Mouse (Mus musculus) frontal cortex, postnatal 25 days (tissue): Measurements from ENCODE around the gene H60c.
"Not testable (repeated sequence)": the region's sequence is repeated elsewhere in the genome, so short reads cannot be mapped to it uniquely, and the experiment has no call there.

Experiments
- DNase-seq, 2 experiments: peaks; one replicate each; pipeline ENCODE4 v3.0.0; 2022; ENCODE audit warnings: low spot score in 2 of 2

H60c gene

DNA sequence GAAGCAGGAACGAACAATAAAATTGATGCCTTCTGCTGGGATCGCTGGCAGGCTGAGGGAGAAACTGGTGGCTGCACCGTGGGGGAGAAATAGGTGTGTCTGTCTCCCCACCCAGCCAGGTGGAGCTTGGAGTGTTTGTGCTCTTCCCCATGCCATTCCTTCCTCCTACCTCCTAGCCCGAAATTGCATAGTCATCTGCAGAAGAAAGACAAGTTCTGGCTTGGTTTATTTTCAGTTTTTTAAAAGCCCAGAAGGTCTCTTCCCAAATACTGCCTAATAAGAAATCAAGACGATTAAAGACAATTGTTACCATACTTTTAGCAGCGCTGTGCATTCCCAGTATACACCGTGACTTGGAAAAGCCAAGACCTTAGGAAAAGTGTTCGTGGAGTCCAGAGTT is at the start of gene H60c:
Gene H60c (minus strand): TSS at position 101 of the 400 bp plus-strand sequence.
- DNase-seq, result no peak

DNA sequence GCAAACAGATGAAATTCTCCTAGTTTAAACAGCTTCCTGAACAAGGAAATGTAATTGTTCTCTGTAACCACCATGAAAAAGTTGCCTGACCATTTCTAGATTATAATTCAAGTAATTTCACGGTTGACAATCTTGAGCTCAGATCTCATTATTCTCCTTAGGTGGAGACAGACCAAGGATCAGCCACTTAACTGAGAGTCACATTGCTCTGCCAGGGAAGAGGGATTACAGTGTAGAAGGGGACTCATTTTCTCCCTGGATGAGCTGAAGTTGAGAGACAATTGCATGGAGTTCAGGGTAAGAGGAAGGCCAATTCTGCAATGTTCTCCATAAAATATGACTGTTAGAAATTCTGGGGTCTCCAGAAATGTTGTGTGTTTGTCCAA is 41.2 kb upstream of the H60c start:
- no peak for DNase-seq

DNA sequence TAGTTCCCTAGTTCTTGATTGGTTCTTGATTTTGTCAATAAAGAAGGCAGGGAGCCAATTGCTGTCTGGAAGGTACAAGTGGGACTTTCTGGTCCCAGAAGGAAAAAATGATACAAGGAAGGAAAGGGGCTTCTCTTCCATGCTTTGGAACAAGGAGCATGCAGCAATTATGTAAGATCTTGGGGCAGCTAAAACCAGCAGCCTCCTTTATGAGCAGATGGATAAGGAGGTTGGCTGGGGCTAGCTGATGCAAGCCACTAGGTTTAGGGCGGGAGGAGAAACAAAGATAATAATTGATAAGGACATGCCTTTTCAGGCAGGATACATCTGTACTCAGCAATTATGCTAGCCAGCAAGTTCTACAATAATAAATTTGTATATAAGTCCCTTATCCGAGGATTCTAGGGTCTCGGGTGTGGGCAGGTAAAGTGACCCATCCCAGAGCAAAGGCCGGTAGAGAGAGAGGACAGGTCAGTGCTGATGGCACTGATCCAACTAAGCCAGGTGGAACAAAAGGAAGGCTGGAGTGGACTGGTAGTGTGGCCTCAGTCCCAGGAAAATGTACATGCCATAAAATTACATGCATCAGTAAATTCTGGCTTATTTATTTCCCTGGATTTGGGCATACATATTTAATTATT is 40.7 kb upstream of the H60c start:
- no peak for DNase-seq

DNA sequence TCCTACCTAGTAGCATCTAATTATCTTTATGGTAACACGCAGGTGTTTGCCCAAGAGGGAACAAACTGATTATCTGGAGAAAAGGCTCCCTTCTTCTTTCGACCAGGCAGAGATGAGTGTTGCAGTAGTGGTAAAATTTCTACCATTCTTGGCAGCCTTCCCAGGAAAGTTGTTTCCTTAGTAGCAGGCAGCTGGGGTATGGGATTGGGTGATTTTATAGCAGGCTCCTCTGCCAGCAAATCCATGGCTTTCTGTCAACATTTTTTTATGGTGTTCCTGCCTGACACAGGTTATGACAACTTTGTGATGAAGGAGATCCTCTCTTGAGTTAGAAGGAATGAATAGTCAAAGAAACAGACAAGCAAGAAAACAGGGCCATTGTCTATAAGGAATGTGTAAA is 40.2 kb upstream of the H60c start:
- peak in 1 of 2 experiments; percentile 16 for DNase-seq

DNA sequence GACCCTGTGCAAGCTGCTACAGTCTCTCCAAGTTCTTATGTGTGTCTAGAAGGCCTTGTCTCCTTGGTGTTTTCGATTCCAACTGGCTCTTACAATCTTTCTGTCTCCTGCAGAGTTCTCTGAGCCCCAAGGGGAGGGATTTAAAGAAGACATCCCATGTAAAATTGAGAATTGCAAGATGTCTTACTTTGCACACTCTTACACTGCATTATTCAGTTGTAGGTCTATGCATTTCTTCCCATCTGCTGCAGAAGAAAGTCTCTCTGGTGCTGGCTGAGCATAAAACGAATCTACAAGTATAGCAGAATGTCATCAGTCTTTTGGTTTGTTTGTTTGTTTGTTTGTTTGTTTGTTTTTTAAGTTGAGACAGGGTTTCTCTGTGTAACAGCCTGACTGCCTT is 26.4 kb upstream of the H60c start:
- DNase-seq, result no peak

DNA sequence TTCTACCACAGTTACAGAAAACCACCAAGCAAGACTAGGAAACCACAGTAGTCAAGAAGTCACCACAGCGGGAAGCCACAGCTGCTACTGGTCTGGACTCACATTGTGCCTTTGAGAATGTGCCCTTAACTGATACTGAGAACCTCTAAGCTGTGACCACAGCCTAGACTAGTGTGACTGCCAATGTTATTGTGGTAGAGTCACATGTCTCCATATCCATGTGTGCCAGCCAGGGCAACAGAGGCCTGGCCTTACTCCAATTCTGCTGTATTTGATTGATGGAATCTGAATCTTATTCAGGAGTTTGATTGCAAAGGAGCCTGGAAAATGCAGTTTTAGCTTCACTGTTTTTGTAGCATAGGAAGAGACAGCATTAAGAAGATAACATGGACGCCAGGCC is 13.5 kb upstream of the H60c start:
- no peak for DNase-seq

DNA sequence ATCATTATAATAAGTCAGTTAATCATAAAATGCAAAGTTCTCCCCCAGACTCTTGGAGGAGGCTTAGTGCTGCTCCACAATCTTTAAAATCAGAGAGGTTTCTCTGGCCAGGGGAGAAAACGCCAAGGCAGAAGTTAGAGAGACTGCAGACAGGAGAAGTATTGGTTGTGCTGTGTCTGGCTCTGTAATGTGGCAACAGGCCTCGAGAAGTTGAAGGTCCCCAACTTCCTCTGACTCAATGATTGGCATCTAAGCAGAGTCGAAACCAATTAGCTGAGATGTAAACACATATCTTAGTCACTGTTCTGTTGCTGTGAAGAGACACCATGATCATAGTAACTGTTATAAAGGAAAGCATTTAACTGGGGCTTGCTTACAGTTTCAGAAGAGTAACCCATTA is 6.5 kb upstream of the H60c start:
- no peak for DNase-seq

DNA sequence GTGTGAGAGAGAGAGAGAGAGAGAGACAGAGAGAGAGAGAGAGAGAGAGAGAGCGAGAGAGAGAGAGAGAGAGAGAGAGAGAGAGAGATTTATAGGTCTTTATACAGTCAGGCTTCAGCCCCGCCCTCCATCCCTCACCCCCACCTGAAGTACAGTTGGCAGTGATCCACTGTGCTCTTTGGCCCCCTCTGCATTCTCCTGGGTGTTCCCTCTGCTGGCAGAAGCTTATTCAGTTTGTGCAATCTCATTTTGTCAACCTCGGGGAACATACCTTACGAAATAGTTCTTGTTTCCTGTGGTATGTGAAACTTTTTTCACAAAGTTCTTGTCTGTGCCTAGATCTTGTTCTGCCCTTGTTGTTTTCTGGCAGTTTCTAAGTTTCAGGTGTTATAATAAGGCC is 3.5 kb upstream of the H60c start:
- no peak for DNase-seq

DNA sequence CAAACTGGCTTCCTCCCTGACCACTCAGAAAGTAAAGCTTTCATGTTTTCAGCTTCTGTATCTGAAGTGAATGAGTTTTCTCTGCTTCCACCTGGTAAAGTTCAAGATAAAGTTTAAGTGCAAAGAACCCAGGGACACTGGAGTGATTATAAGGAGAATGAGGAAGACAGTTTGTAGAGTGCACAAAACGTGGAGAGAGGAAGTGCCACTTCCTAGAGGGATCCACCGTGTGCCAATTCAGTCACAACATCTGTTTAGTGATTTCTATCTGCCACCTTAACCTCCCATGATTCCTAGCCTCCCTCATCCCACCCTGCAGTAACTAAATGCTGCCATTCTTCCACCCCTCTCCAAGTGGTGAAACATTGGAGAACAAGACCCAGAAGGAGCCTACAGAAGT is 842 bp downstream of the H60c start:
- DNase-seq, result no peak

DNA sequence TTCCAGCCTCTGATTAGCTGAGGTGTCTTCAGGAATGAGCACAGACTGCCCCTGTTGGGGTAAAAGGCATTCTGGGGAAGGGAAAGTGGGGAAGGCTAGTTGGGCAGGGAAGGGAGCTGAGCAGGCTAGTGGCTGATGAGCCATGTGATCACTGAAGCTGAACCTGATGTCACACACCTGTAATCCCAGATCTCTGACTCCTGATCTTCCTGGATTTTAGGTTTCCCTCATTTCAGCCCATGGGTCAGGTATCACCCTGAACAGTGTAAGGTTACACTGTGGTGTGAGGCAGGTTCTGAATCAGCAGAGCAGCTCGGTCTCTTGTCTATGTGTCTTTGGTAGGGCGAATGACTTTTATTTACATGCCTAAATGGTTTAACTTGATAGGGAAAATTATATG is 4.8 kb downstream of the H60c start:
- DNase-seq, result no peak

DNA sequence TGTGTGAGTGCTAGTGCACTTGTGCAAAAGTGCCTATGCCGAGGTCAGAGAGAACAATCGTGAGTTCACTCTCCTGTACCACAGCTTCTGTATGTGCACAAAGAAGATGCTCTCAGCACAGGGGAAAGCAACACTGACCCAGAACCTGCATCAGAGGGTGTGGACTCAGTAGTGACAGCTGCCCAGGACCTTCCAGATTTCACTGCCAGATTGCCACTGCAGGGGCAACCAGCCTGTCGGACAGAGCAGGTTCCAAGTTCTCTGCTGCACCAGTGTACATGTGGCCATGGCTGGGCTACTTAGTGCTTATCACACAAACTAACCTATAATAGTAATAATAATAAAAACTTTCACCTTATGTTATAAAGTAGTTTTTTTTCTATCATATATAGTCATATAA is 10.2 kb downstream of the H60c start:
- no peak for DNase-seq

DNA sequence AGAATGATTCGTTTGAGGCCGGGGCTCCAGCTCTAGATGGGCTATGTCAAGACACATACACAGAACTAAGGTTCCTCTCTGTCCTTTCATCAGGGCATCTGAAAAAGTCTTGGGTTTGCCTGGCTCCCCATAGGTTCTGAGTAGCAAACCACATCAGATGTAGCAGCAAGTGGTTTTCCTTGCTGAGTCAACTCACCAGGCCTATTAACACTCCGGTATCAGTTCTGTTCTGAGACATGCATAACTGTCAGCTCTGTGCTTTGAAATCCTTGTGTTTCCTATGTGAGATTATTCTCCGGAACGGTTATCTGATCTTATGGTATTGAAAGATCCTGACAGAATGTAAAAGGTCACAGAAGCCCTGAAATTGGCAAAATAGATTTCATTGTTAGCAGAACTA is 29.1 kb downstream of the H60c start:
- not testable (repeated sequence) for DNase-seq

DNA sequence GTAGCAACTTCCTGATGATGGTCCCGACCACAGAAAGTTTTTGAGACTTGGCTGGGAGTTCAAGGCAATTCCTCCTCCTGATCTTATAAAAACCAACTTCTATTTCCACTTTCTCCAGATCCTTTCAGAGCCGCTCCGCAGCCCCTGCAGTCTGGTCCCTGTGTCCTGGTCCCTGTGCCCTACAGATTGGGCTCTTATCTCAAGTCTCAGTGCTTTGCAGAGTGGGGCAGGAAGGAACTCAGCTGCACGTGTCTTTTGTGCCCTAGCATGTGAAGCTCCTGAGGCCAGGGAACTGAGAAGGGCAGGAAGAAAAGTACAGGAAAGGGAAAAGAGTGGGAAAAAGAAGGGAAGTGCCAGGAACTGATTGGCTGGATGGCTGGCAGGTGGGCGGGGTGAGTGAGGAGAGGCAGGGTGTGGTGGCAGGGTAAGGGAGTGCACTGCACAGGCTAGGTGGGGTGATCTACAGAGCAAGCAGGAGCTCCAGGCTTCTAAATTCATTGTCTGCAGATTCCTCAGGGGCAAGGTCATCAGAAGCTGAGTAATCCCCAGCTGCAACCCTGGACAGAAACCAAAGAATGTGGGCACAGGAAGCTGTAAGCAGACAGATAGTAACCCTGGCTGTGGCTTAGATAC is 30.8 kb downstream of the H60c start:
- DNase-seq, result no peak

DNA sequence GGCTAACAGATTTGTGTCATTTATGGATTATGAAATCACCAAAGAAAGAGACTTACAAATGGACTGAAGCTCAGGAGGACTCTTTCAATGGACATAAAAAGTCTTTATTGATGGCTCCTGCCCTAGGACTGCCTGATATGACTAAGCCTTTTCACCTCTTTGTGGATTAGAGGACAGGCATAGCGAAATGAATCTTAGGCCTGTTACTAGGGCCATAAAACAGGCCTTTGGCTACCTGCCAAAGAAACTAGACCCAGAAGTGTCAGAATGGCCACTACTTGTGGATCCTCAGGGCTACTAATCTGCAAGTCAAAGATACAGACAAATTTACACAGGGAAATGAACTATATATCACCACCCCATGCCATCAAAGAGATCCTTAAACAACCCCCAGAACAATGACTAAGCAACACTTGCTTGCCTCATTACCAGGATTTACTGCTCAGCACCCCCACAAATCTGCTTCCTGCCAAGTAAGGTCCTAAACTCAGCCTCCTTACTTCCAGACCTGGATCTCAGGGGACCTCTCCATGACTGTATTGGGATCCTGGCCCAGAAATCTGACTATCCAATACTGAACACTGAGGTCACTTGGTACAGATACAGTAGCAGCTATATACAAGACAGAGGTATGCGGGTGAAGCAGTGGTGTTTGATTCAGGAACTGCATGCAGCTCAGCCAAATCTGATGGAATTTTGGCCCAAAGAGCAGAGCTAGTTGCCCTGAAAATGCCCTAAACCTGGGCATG is 39.0 kb downstream of the H60c start:
- DNase-seq, result no peak
